In genomic region chr16:94208826-94209225, GRCm38 (mm10) we compare ENCODE assay signal across 16 mouse cellular contexts.
DNase-seq lines count a peak whose midpoint lies in the region.
"Had no signal": no experiment of that assay in that cellular context is flagged by ENCODE, and none has a peak within 500 bp of the region (broad histone marks: within the 10 kb centered on the region; RNA-seq: fewer than 3 reads in every experiment).

No protein-coding gene starts in this region.

- 84% methylated on average over 10 of the region's 10 CpGs for WGBS in embryonic facial prominence, embryonic 10.5 days

- H3K27me3 ChIP-seq in embryonic facial prominence, embryonic 10.5 days (replicated peaks; ENCODE audit: low read depth, poor library complexity, severe bottlenecking), result peaks cover 10% of the 10 kb centered on the region; the same call in 1 of the 2 replicates
- H3K27me3 ChIP-seq: heart, embryonic 15.5 days; lung, embryonic 15.5 days had no signal

- H3K4me3 ChIP-seq in embryonic facial prominence, embryonic 10.5 days, result no peak overlapping the region
- H3K4me3 ChIP-seq: heart, embryonic 15.5 days; lung, embryonic 15.5 days had no signal

- 0 out of 2 replicates have a peak overlapping the region, but pooled peaks have one; percentile 8 for H3K27ac ChIP-seq in embryonic facial prominence, embryonic 10.5 days (replicated peaks)
- H3K27ac ChIP-seq: heart, embryonic 15.5 days; liver, embryonic 14.5 days; lung, embryonic 15.5 days had no signal

- peak; percentile 22 for DNase-seq in layer of hippocampus, adult 9-11 months
- DNase-seq in layer of hippocampus, postnatal 36 days, result no peak
- DNase-seq in testis, postnatal 10 days (ENCODE audit: low spot score), result peak; percentile 30
- DNase-seq in testis, postnatal 14 days (ENCODE audit: low spot score), result no peak
- DNase-seq in embryonic facial prominence, embryonic 10.5 days (ENCODE audit: low spot score), result no peak
- DNase-seq in right cerebral cortex, postnatal 36 days (ENCODE audit: low spot score in 2 of 2), result peak; percentile 37 to 51
- DNase-seq in kidney, adult 8-10 months, result no peak
- DNase-seq in thymus, postnatal 4 days, result no peak
- DNase-seq: cerebellum, adult 9-10 months; gastrocnemius, postnatal 10 days; heart, postnatal 4 days; lung, postnatal 4 days had no signal

- no peaks in the 10 kb centered on the region for H3K36me3 ChIP-seq in embryonic facial prominence, embryonic 10.5 days (replicated peaks)
- H3K36me3 ChIP-seq: G1E; heart, embryonic 15.5 days; lung, embryonic 15.5 days had no signal

- H3K4me1 ChIP-seq in embryonic facial prominence, embryonic 10.5 days, result peaks cover 15% of the 10 kb centered on the region

- peaks cover 4% of the 10 kb centered on the region; the same call in 1 of the 2 replicates for H3K9me3 ChIP-seq in embryonic facial prominence, embryonic 10.5 days
- H3K9me3 ChIP-seq: G1E; lung, embryonic 15.5 days had no signal

Comparison
In these comparisons a context has a peak if more than half of its experiments do, and no peak if none do; other contexts are left out.
1. DNase-seq: peak in layer of hippocampus, adult 9-11 months (single experiment), testis, postnatal 10 days (single experiment) and right cerebral cortex, postnatal 36 days (2 of 2); none in layer of hippocampus, postnatal 36 days (0 of 2), testis, postnatal 14 days (single experiment), embryonic facial prominence, embryonic 10.5 days (single experiment), kidney, adult 8-10 months (0 of 2) and thymus, postnatal 4 days (single experiment).